Mouse (Mus musculus): ENCODE measurements around the gene Padi2.

The Padi2 gene

GRCm38 (mm10) chr4:140881026-140881670 lies 25.0 kb upstream of the Padi2 start:
- no peak for DNase-seq (ENCODE audit: low spot score in 2 of 2)

DNA sequence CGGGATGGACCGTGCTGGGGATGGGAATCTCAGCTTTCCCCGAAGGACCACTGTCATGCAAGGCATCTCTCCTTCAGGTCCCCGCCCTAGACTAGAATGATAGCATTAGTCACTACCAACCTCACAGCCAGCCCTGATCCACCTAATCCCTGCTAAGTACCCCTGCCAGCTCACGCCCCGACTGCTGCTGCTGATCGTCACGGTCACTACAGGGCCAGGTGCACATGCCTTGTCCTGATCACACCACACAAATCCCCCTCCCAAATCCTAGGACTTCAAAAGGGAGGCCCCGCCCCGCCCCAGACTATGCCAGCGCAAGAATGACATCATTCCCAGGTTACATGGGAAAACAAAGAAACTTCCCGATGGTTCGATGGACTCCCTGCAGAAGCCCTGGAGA lies 24.4 kb upstream of the Padi2 start:
- DNase-seq (ENCODE audit: low spot score in 2 of 2) = no peak

- no peak for DNase-seq (ENCODE audit: low spot score in 2 of 2)
Measured at GRCm38 (mm10) chr4:140882365-140882764, 23.8 kb upstream of the Padi2 start.

DNA sequence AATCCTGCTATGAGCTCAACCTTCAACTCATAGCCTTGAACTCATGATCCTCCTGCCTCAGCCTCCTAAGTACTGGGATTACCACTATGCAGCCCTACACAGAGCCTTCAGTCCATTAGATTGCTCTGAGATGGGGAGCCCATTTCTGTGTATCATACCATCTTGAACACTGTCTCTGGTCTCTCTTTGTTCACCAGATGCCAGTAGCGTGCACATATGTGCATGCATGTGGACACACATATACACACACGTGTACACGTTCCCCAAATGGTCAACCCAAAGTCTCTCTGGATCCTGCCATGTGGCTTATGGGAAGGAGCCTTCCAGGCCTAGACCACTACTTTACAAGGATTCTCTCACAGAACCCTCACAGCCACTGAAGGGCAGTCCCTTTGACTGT lies 23.2 kb upstream of the Padi2 start:
- DNase-seq (ENCODE audit: low spot score in 2 of 2) = no peak

GRCm38 (mm10) chr4:140883852-140884251 lies 22.3 kb upstream of the Padi2 start:
- DNase-seq (ENCODE audit: low spot score in 2 of 2) = peak; percentile 24 to 33

DNA sequence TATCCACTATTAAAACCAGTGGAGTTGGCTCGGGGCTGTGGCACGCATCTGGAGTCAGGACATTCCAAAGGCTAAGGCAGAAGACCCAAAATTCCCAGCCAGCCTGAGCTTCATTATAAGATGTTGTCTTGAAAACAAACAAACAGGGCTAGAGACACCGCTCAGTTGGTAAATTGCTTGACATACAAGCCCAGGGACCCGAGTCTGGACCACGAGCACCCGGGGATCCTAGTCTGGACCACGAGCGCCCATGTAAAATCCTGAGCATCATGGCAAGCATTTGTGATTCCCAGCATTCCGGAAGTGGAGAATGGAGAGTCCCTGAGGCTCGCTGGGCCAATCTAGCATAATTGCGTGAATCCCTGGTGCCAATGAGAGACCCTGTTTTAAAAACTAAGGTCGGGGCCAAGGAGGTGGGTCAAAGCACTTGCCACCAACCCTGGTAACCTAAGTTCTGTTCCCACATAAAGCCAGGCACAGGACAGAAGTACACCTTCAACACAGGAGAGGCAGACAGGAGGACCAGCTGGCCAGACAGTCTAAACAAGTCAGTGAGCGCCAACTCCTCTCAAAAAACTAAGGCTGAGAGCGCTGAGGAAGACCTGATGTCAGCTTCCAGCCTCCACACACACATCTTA lies 14.5 kb upstream of the Padi2 start:
- no peak for DNase-seq (ENCODE audit: low spot score in 2 of 2)

GRCm38 (mm10) chr4:140892163-140892530 lies 14.0 kb upstream of the Padi2 start:
- no peak for DNase-seq (ENCODE audit: low spot score in 2 of 2)

DNA sequence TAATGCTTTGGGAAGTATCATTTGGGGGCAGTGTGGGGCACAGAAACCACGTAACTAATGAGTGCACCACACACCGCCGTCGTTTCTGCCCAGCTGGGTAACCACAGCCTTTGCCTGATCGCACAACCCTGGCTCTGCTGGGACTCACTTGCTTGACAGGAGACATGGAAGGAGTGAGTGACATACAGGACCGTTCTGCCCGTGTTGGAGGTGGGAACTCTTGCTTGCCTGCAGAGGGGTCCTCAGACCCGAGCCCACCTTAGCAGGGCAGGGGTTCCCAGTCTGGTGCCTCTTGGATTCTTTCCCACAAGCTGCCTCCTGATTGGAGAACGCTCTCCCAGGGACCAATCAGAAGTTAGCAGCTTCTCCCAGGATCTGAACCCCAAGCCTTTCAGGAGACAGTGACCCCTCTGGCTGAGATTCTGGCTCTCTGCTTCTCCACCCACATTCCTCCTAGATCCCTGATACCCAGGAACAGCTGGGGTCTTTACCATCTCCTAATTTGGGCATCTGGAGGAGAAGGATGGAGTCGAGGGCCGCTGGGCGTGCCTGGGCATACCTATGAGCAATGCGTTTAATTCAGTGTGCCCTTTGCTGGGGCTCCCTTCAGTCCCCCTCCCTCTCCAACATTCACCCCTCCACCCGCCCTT lies 1.2 kb upstream of the Padi2 start:
- DNase-seq (ENCODE audit: low spot score in 2 of 2) = no peak

GRCm38 (mm10) chr4:140905426-140905871 lies 695 bp upstream of the Padi2 start:
- DNase-seq (ENCODE audit: low spot score in 2 of 2) = no peak

DNA sequence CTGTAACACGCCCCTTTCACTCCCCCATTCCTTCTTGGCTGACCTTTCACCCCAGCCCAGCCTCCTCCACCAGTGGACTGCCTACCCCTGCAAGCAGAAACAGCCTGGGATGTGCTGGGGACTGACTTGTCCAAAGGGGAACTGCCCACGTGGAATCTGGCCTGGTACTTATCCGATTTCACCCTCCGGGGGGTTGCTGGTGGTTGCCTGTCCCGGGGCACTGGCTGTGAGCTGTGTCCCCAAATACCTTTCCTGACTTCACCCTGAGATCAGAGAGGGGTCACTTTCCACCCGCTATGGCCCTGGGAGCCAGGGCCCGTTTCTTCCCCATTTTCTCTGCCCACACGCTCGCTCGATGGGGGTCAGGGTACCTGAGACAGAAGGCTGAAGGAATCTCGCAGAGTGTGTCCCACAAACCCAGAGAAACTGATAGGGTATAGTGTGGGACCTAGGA lies 710 bp downstream of the Padi2 start:
- no peak for DNase-seq (ENCODE audit: low spot score in 2 of 2)

DNA sequence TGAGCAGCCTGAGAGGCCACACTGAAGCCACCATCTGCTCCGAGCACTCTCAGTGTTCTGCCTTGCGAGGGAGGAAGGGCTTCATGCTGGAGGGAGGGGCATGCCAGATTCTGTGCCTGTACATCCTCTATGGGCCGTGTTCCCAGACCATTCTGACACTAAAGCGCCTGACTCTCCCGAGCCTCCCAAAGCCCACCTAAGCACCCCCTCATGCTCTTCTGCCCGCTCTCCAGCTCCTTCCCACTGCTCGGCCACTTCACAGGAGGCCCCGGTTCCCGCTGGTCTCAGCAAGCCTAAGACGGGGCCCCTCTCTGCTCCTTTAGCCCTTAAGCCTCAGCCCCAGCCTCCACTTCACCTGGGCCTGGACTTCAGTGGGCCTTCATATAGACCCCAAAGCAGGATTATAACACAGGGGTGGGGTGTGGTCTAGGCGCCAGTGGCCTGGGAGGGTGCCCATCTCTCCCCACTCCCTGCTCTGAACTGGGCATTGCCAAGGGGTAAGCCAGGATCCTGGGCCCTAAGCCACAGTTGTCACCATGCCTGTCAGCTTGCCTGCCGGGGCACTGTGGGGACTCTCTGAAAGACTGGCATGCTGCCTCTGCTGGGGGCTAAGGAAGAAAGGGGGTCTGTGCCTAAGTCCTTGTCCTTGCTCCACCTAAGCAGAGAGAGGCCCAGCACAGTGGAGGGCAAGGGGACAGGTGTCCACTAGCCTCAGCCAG lies 1.3 kb downstream of the Padi2 start:
- no peak for DNase-seq (ENCODE audit: low spot score in 2 of 2)

DNA sequence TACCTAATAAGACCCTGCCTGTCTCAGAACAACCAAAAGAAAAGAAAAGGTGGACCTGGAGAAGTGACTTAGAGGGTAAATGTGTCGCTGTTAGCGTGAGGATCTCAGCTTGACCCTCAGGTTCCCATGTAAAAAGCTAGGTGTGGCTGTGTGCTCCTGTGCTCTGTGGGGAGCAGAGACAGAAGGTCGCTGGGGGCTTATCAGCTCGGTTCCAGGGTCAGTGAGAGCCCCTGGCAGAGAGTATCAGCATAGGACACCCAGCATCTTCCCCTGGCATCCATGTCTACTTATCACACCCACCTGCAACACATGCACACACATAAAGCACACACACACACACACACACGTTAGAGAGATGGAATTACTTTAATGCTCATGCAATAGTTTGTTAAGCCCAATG lies 2.5 kb downstream of the Padi2 start:
- no peak for DNase-seq (ENCODE audit: low spot score in 2 of 2)

GRCm38 (mm10) chr4:140909536-140909935 lies 3.4 kb downstream of the Padi2 start:
- no peak for DNase-seq (ENCODE audit: low spot score in 2 of 2)

GRCm38 (mm10) chr4:140910661-140911310 lies 4.6 kb downstream of the Padi2 start:
- no peak for DNase-seq (ENCODE audit: low spot score in 2 of 2)

DNA sequence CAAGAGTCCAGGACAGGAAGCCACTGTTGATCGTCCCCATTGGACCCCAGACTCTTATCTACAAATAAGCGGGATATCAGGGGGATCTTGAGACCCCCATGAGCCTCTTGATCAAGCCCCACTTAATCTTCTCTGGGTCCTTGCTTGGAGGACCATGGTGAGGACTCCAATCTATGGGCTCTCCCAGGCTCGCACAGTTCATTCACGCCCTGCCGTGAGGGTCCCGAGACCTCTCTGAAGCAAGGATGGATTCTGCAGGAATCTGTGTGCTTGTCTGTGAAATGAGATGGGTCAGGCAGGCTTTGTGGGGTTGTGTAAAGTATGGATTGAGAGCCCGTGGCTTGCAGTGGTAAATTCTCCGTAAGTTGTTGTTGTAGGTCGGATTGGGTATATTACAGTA lies 5.3 kb downstream of the Padi2 start:
- no peak for DNase-seq (ENCODE audit: low spot score in 2 of 2)

DNA sequence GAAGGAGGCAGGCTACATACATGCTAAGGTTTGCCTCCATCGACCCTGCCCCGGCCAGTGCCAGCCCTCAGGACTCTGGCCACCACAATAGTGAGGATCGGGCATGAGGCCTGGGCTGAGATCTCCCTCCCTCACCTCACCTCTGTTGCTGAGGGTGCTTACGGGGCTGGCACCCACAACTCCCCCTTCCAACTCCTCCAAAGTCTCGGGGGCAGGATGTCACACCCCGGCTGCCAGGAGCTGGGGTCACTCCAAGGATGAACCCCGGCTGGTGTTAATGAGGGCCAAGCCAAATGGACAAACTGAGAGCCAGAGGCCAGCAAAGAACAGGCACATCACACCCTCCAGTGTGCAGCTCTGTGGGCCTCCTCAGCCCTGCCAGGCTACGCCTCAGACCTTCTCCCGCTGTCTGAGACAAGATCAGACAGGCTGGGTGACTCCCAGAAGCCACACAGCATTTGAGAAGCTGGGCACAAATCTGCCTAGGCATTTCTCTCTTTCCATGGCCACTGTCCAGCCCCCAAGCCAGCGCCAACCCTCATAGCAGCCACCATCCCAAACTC lies 6.2 kb downstream of the Padi2 start:
- DNase-seq (ENCODE audit: low spot score in 2 of 2) = no peak

GRCm38 (mm10) chr4:140913565-140913964 lies 7.4 kb downstream of the Padi2 start:
- DNase-seq (ENCODE audit: low spot score in 2 of 2) = no peak

DNA sequence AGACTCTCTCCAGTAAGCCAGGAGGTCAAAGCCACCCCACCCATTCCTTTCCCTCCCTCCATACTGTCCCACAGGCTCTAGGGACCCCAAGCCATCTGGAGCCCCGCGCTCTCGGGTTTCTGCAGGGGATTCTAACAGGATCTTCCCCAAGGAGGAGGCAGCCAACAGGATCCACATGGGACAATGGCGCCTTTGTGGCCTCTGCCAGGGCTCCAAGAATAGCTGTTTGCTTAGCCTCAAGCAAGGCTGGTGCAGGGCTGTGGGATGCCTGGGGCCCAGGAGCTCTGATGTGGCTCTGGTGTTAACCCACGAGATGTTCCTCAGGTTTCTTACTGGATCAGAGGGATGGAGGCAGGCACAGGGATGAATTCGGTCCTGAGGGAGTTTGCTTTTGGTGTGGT lies 8.6 kb downstream of the Padi2 start:
- no peak for DNase-seq (ENCODE audit: low spot score in 2 of 2)

DNA sequence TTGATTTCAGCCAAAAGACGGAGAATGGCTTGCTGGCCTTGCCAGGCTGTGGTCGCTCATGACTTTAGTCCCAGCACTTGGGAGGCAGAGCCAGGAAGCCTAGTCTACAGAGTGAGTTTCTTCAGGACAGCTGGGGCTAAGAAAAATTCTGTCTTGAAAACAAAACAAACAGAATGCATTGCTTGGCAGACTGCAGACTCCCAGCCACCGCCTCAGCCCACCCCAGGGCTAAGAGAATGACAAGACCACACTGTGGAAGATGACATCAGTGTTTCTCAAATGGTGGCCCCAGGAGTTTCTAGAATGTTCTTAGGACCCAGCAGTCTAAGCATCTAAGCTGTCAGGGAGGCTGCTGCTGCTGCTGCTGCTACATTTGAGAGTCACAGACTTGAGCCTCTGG lies 9.1 kb downstream of the Padi2 start:
- DNase-seq (ENCODE audit: low spot score in 2 of 2) = no peak

GRCm38 (mm10) chr4:140916296-140916695 lies 10.2 kb downstream of the Padi2 start:
- DNase-seq (ENCODE audit: low spot score in 2 of 2) = no peak

DNA sequence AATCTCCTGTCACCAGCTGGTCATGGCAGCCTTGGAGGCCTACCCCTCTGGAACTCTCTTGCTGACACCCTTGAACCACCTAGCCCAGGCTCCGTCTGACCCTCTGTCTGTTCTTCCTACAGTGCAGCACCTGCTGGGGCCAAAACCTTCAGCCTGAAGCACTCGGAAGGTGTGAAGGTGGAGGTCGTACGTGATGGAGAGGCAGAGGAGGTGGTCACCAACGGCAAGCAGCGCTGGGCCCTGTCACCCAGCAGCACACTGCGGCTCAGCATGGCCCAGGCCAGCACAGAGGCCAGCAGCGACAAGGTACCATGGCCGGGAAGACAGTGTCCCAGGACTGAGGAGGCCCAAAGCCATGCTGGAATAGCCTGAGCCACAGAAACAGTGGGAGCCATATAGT lies 11.3 kb downstream of the Padi2 start:
- DNase-seq (ENCODE audit: low spot score in 2 of 2) = no peak
